Mouse (Mus musculus) lung, postnatal 4 days (tissue): ENCODE measurements around the gene Lrmda.
"Not testable (repeated sequence)": the region's sequence is repeated elsewhere in the genome, so short reads cannot be mapped to it uniquely, and the experiment has no call there.

Experiments used
- DNase-seq, 2 experiments: peaks; one replicate each; pipeline ENCODE4 v3.0.0; 2021

Lrmda gene

DNA sequence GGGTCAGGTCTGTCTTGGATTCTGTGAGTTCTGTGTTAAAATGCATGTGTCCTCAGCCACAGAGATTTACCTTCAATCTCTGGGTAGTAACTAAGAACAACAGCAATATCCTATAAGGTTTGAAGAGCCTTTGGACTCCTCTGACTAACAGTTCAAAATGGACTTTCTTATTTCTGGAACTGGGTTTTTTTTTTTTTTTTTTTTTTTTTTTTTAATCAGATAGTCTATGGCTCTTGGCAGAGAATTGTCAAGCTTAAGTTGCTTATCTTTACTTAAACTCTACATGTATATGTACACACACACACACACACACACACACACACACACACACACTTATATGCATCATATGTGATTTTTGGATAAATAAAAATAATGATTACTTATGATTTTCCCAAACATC lies 723.0 kb downstream of the Lrmda start:
- no peak for DNase-seq

- DNase-seq = no peak
These were observed 723.8 kb downstream of the Lrmda start for GRCm38 (mm10) chr14:22743264-22743663.

GRCm38 (mm10) chr14:22744701-22745100 lies 725.2 kb downstream of the Lrmda start:
- DNase-seq = no peak

GRCm38 (mm10) chr14:22745263-22745881 lies 725.9 kb downstream of the Lrmda start:
- no peak for DNase-seq

- DNase-seq = peak; percentile 48 to 81
These were observed 726.5 kb downstream of the Lrmda start for GRCm38 (mm10) chr14:22745882-22746480.

DNA sequence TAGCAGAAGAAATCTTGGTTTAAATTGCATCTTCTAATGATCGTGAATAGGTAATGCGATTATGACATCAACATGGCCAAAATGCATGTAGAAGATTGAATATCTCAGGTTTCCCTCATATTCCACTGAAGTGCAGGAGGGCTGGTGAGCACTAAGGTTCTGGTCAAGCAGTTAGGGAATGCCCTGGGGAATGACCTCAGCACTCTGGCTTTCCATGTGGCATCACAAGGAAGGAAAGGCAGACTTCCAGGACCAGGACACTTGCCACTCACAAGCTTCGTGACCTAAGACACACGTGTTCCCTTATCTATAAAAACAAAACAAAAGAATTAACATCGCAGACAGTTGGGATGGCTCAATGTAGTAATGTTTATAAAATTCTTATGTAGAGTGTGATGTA lies 728.3 kb downstream of the Lrmda start:
- no peak for DNase-seq

DNA sequence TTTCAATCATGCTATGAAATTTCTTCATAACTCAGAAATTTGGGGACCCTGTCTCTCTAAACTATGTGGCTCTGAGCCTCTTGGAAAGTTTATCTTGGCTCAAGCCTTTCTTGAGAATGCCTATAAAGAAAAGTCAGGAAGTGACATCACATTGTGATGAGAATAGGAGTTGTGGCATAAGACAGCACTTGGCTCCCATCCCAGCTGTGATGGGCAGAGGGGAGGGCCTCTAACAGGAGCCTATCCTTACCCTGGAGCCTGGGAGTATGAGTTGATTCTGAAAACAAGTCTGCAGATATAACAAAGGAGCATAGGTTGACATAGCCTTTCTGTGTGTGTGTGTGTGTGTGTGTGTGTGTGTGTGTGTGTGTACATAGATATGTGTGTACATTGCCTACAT lies 730.9 kb downstream of the Lrmda start:
- DNase-seq = peak; percentile 72 to 81

- DNase-seq = peak; percentile 66 to 91
These were observed 731.8 kb downstream of the Lrmda start for GRCm38 (mm10) chr14:22751290-22751689.

GRCm38 (mm10) chr14:22754633-22755032 lies 735.1 kb downstream of the Lrmda start:
- DNase-seq = no peak

DNA sequence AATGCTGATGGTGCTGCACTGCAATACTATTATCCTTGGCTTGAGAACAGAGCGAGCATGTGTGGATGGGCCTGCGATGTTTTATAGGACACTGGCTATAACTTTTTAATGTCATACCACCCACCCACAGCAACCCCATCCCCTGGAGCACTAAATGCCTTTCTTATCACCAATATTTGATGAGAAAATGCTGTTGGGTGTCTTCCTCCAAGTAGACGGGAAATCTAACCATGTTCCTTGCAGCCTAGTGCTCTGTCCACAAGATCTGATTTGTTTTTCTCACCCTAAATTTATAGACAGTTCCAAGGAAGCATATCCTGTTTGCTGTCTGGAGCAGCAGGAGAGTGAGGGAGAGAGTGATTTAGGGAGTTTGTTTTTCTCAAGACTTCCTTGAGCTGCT lies 738.0 kb downstream of the Lrmda start:
- no peak for DNase-seq

GRCm38 (mm10) chr14:22759216-22759615 lies 739.7 kb downstream of the Lrmda start:
- DNase-seq = no peak

DNA sequence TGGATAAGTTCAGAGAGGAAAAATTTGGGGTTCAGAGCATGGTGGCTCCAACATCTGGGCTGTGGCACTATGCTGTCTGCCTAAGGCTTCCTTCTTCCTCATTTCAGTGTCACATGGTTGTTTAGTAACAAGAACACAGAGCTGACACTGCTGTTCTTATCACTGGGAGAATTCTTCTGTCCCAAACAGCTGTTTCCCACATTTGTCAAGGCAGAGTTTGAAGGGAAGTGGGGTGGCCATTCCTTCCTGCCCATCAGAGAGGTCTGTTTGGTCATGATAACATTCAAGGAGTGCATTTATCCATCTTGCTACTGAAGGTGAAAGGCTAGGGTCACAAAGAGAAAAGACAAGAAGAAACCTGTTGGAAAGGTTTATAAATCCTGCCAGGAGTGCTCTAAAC lies 740.2 kb downstream of the Lrmda start:
- DNase-seq = peak; percentile 30 to 39

DNA sequence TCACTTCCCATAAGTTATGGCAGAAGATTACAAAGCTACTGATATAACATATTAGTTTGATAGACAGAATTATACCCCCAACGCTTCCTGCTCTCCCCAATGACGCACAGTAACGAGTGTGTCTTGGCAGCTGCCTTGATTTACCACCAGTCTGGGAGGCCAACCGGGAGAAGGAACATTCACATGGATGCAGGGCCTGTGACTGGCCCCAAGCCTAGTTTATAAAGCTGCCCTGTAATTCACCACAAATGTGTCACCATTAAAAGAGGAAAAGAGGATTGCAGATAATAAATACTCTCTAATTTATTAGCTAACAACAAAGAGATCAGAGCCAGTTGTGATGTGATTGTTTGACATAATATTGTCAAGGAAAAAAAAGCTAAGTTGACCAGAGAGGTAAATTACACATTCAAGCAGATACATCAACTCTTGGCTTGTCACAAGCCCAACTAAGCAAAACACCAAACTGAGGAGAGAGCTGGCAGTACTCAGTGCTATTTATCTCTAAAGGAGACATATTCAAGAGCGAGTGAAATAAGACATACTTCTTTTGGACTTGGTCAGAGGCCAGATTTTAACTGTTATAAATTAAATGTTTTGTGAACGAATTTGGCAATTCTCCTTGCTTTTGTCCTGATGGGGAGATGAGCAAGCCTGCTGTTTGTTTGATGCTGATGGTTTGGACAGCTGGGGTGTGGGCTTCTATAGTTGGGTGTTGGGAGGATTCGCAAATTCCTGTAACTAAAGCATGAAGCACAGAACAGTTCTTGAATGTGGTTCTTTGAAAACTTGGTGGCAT lies 740.9 kb downstream of the Lrmda start:
- peak; percentile 75 to 89 for DNase-seq

GRCm38 (mm10) chr14:22781709-22782108 lies 762.2 kb downstream of the Lrmda start:
- peak in 1 of 2 experiments; percentile 53 for DNase-seq

GRCm38 (mm10) chr14:22782365-22782764 lies 762.9 kb downstream of the Lrmda start:
- DNase-seq = no peak

GRCm38 (mm10) chr14:22783211-22784161 lies 764.0 kb downstream of the Lrmda start:
- DNase-seq = peak; percentile 47 to 81

DNA sequence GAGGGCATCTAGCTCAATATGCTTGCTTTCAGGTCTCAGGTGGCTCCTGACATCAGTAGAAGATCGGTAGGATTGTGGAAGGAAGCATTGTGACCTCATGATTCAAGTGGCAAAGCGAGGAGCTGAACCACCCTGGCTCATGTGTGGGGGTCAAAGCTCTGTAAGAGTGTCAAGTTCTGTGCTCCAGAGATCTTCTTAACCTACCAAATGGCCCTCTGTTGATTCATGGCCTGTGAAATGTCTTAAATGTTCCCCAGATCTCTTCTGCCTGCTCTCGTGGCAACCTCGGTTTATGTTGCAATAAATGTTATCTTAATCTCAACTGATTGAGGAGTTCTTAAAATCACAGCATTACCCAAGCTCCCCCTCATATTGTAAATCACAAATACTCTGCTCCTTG lies 780.5 kb downstream of the Lrmda start:
- no peak for DNase-seq

- DNase-seq = no peak
These were observed 781.5 kb downstream of the Lrmda start for GRCm38 (mm10) chr14:22800871-22801636.

GRCm38 (mm10) chr14:22801714-22802113 lies 782.2 kb downstream of the Lrmda start:
- DNase-seq = not testable (repeated sequence)

GRCm38 (mm10) chr14:22807324-22807723 lies 787.8 kb downstream of the Lrmda start:
- no peak for DNase-seq

GRCm38 (mm10) chr14:22807726-22808594 lies 788.4 kb downstream of the Lrmda start:
- peak; percentile 74 to 77 for DNase-seq
